Mouse (Mus musculus) MEL (cell line): ENCODE measurements at regions not wholly inside any gene's neighbourhood (a gene's known extent, or its start where the extent isn't known, plus 50 kb on each side); places are given as distances from the start of the nearest gene placed in this dataset.

Experiments
- CTCF ChIP-seq, 3 experiments: IDR thresholded peaks in 2 of 3; conservative IDR thresholded peaks in 1 of 3; 2 replicates each; pipeline ENCODE4 v1.5.1; 2011 to 2012; ENCODE audit warnings: low read length in 3 of 3, low read depth in 2 of 3, mild to moderate bottlenecking in 2 of 3, improper control_type of control experiment in 1 of 3, inconsistent platforms in 1 of 3, mixed read lengths in 1 of 3, moderate library complexity in 1 of 3; ENCODE audit not compliant: control insufficient read depth in 1 of 3, insufficient read depth in 1 of 3, poor library complexity in 1 of 3, severe bottlenecking in 1 of 3
- GATA1 ChIP-seq: IDR thresholded peaks from 2 replicates; pipeline ENCODE4 v1.6.1; 2011; ENCODE audit warnings: low read depth, low read length, improper control_type of control experiment
- JUND ChIP-seq: IDR thresholded peaks from 2 replicates; pipeline ENCODE4 v1.6.1; 2011; ENCODE audit warnings: low read depth, mild to moderate bottlenecking, improper control_type of control experiment, low read length
- MAFK ChIP-seq: IDR thresholded peaks from 2 replicates; pipeline ENCODE4 v1.6.1; 2011; ENCODE audit warnings: low read depth, mild to moderate bottlenecking, low read length, improper control_type of control experiment, borderline replicate concordance
- POLR2A ChIP-seq, 2 experiments: IDR thresholded peaks; 2 replicates each; pipeline ENCODE4 v1.6.1; 2011 to 2012; ENCODE audit warnings: low read length in 2 of 2, mild to moderate bottlenecking in 2 of 2, control low read depth in 1 of 2, improper control_type of control experiment in 1 of 2, low read depth in 1 of 2, moderate library complexity in 1 of 2; ENCODE audit not compliant: control insufficient read depth in 1 of 2, insufficient read depth in 1 of 2, poor library complexity in 1 of 2
- POLR2AphosphoS5 ChIP-seq: IDR thresholded peaks from 2 replicates; pipeline ENCODE4 v1.6.1; 2012; ENCODE audit warnings: low read depth, borderline replicate concordance, mild to moderate bottlenecking, inconsistent platforms, low read length, moderate library complexity, mixed read lengths
- TCF12 ChIP-seq: IDR thresholded peaks from 2 replicates; pipeline ENCODE4 v1.6.1; 2014; ENCODE audit warnings: low read depth, mild to moderate bottlenecking, inconsistent platforms, low read length, improper control_type of control experiment, moderate library complexity
- USF1 ChIP-seq: IDR thresholded peaks from 2 replicates; pipeline ENCODE4 v1.6.1; 2014; ENCODE audit warnings: low read depth, mild to moderate bottlenecking, inconsistent platforms, low read length, improper control_type of control experiment, moderate library complexity
- ZKSCAN1 ChIP-seq: IDR thresholded peaks from 2 replicates; pipeline ENCODE4 v1.6.1; 2012; ENCODE audit warnings: low read depth, mild to moderate bottlenecking, inconsistent platforms, low read length, improper control_type of control experiment, moderate library complexity
- ZMIZ1 ChIP-seq: IDR thresholded peaks from 2 replicates; pipeline ENCODE4 v1.6.1; 2012; ENCODE audit warnings: low read depth, mild to moderate bottlenecking, inconsistent platforms, low read length, improper control_type of control experiment, moderate library complexity

GRCm38 (mm10) chr6:117102693-117103092 is 65.6 kb upstream of the Cxcl12 start:
- TF ChIP-seq CTCF (IDR thresholded peaks at IDR 0.05 in 2 of 3, conservative IDR thresholded peaks at IDR 0.05 in 1 of 3; ENCODE audit: control insufficient read depth in 1 of 3, insufficient read depth in 1 of 3, low read depth in 2 of 3, low read length in 3 of 3, poor library complexity in 1 of 3, severe bottlenecking in 1 of 3), result no peak
- TF ChIP-seq MAFK, result no peak
- no peak for TF ChIP-seq GATA1
- TF ChIP-seq POLR2A (IDR thresholded peaks at IDR 0.05; ENCODE audit: control insufficient read depth in 1 of 2, insufficient read depth in 1 of 2, low read depth in 1 of 2, low read length in 2 of 2, poor library complexity in 1 of 2), result no peak
- no peak for TF ChIP-seq USF1
- no peak for TF ChIP-seq ZMIZ1
- TF ChIP-seq TCF12, result no peak
- no peak for TF ChIP-seq JUND
- no peak for TF ChIP-seq POLR2AphosphoS5
- TF ChIP-seq ZKSCAN1, result no peak
